In the genomic region with DNA sequence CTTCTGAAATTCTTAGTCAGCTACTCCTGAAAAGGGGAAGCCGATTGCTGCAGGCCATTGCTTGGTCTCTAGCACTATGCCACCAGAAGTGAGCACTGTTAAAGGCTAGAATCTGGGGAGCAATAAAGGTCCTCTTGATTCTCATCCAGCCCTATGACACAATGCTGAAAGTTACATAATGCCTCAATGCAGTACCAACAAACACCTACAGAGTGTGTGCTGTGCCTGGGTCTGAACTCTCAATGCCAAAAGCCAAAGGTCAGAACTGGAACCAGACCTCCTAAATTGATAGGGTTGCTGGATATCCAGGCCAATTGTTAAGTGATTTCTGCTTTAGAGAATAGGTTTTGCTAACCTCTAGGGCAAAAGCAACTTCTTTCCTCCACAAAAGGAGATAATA, we compare ENCODE assay signal across 24 mouse cellular contexts. TPM values are rescaled to one million over a fixed set of nuclear protein-coding genes. Genes with fewer than 3 reads are reported as not detected.
DNase-seq lines count a peak whose midpoint lies in the region; ATAC-seq and TF ChIP-seq lines count a peak whose summit lies in the region.
"Had no signal": no experiment of that assay in that cellular context is flagged by ENCODE, and none has a peak within 500 bp of the region (broad histone marks: within the 10 kb centered on the region; RNA-seq: fewer than 3 reads in every experiment).

No protein-coding gene starts in this region.

- 74% methylated on average over 1 of the region's 1 CpGs for WGBS in intestine, postnatal 0 days
- WGBS in intestine, embryonic 16.5 days, result 85% methylated on average over 1 of the region's 1 CpGs
- WGBS in liver, embryonic 14.5 days (ENCODE audit: insufficient replicate concordance), result 50% methylated on average over 1 of the region's 1 CpGs
- 68% methylated on average over 1 of the region's 1 CpGs for WGBS in stomach, postnatal 0 days

- no peak for DNase-seq in liver, embryonic 14.5 days (ENCODE audit: low read depth in 3 of 3, low spot score in 3 of 3)
- DNase-seq in liver (no peak), adipocyte (ENCODE audit: low spot score) (peak; percentile 48)
- no peak for DNase-seq in stomach, postnatal 0 days (ENCODE audit: low spot score)
- no peak for DNase-seq in lung, postnatal 25 days (ENCODE audit: low spot score)
- DNase-seq: adrenal gland, postnatal 25 days; cerebellum, adult 9-10 months; kidney, postnatal 25 days; lung, adult 18-20 months; lung, postnatal 4 days had no signal

- no peak for ATAC-seq in intestine, postnatal 0 days
- ATAC-seq in intestine, embryonic 16.5 days, result no peak
- ATAC-seq in liver, embryonic 14.5 days (ENCODE audit: insufficient read depth), result no peak
- no peak for ATAC-seq in stomach, postnatal 0 days (ENCODE audit: low FRiP score, low TSS enrichment)
- ATAC-seq: forebrain, embryonic 15.5 days; hindbrain, embryonic 16.5 days; intestine, embryonic 15.5 days; Patski had no signal

- H3K27me3 ChIP-seq in intestine, postnatal 0 days (replicated peaks; ENCODE audit: control insufficient read depth, insufficient read depth, low read length), result 0 out of 2 replicates have a peak, but pooled peaks cover 4% of the 10 kb centered on the region
- H3K27me3 ChIP-seq in intestine, embryonic 16.5 days (replicated peaks; ENCODE audit: control insufficient read depth, insufficient read depth, low read length), result no peaks in the 10 kb centered on the region
- no peaks in the 10 kb centered on the region for H3K27me3 ChIP-seq in liver, embryonic 14.5 days (ENCODE audit: control insufficient read depth, insufficient read depth, low read length)
- H3K27me3 ChIP-seq in stomach, postnatal 0 days (ENCODE audit: control insufficient read depth, insufficient read depth, low read length), result peaks cover 3% of the 10 kb centered on the region; the same call in 1 of the 2 replicates
- H3K27me3 ChIP-seq: Patski had no signal

- no peaks in the 10 kb centered on the region for H3K36me3 ChIP-seq in intestine, postnatal 0 days (ENCODE audit: control insufficient read depth, insufficient read depth)
- H3K36me3 ChIP-seq in intestine, embryonic 16.5 days (ENCODE audit: control insufficient read depth, insufficient read depth, low read length), result no peaks in the 10 kb centered on the region
- no peaks in the 10 kb centered on the region for H3K36me3 ChIP-seq in liver, embryonic 14.5 days (replicated peaks; ENCODE audit: control insufficient read depth, insufficient read depth, low read depth)
- no peaks in the 10 kb centered on the region for H3K36me3 ChIP-seq in stomach, postnatal 0 days (ENCODE audit: control insufficient read depth, insufficient read depth, low read length)
- H3K36me3 ChIP-seq: embryonic facial prominence, embryonic 10.5 days; forebrain, embryonic 15.5 days; G1E; hindbrain, embryonic 10.5 days; intestine, embryonic 15.5 days; limb, embryonic 13.5 days; midbrain, embryonic 10.5 days; neural tube, embryonic 15.5 days had no signal

- no peaks in the 10 kb centered on the region for H3K4me1 ChIP-seq in intestine, postnatal 0 days (replicated peaks; ENCODE audit: control insufficient read depth, insufficient read depth, low read length)
- no peaks in the 10 kb centered on the region for H3K4me1 ChIP-seq in intestine, embryonic 16.5 days (ENCODE audit: control insufficient read depth, insufficient read depth, low read length)
- H3K4me1 ChIP-seq in liver, embryonic 14.5 days (replicated peaks; ENCODE audit: control insufficient read depth in 2 of 2, insufficient read depth in 2 of 2, low read length in 1 of 2), result no peaks in the 10 kb centered on the region
- no peaks in the 10 kb centered on the region for H3K4me1 ChIP-seq in stomach, postnatal 0 days (replicated peaks; ENCODE audit: control insufficient read depth, insufficient read depth)
- H3K4me1 ChIP-seq: forebrain, embryonic 15.5 days; hindbrain, embryonic 10.5 days had no signal

- H3K9ac ChIP-seq in intestine, postnatal 0 days (ENCODE audit: low read depth, low read length), result no peak overlapping the region
- no peak overlapping the region for H3K9ac ChIP-seq in intestine, embryonic 16.5 days (ENCODE audit: low read depth, low read length)
- H3K9ac ChIP-seq in liver, embryonic 14.5 days (replicated peaks), result no peak overlapping the region
- H3K9ac ChIP-seq in stomach, postnatal 0 days (ENCODE audit: low read length), result no peak overlapping the region
- H3K9ac ChIP-seq: forebrain, embryonic 15.5 days; intestine, embryonic 15.5 days; limb, embryonic 13.5 days; neural tube, embryonic 15.5 days had no signal

- no peak overlapping the region for H3K4me2 ChIP-seq in intestine, postnatal 0 days (replicated peaks; ENCODE audit: low read depth)
- H3K4me2 ChIP-seq in intestine, embryonic 16.5 days (ENCODE audit: low read depth, low read length), result no peak overlapping the region
- H3K4me2 ChIP-seq in liver, embryonic 14.5 days (ENCODE audit: low read depth), result no peak overlapping the region
- H3K4me2 ChIP-seq in stomach, postnatal 0 days (replicated peaks; ENCODE audit: low read depth), result no peak overlapping the region
- H3K4me2 ChIP-seq: forebrain, embryonic 15.5 days; heart, embryonic 11.5 days; intestine, embryonic 15.5 days; limb, embryonic 13.5 days; neural tube, embryonic 15.5 days had no signal

- no peak for TF ChIP-seq EP300 in liver, embryonic 14.5 days (IDR thresholded peaks at IDR 0.05; ENCODE audit: low read depth)
- TF ChIP-seq EP300 in stomach, postnatal 0 days (optimal IDR thresholded peaks at IDR 0.05), result no peak

- no peak overlapping the region for H3K27ac ChIP-seq in intestine, postnatal 0 days (ENCODE audit: low read depth, low read length)
- no peak overlapping the region for H3K27ac ChIP-seq in intestine, embryonic 16.5 days (ENCODE audit: low read length)
- H3K27ac ChIP-seq in liver, embryonic 14.5 days, result no peak overlapping the region
- H3K27ac ChIP-seq in stomach, postnatal 0 days (replicated peaks), result no peak overlapping the region
- H3K27ac ChIP-seq: embryonic facial prominence, embryonic 10.5 days; forebrain, embryonic 15.5 days; hindbrain, embryonic 10.5 days; intestine, embryonic 15.5 days; limb, embryonic 13.5 days; midbrain, embryonic 10.5 days; neural tube, embryonic 15.5 days had no signal

- TF ChIP-seq CTCF in intestine, postnatal 0 days (IDR thresholded peaks at IDR 0.05; ENCODE audit: low read depth), result 0 out of 2 replicates have a peak, but pooled peaks have one; percentile 10
- TF ChIP-seq CTCF in liver, embryonic 14.5 days (IDR thresholded peaks at IDR 0.05; ENCODE audit: low read depth), result 0 out of 2 replicates have a peak, but pooled peaks have one; percentile 3
- 0 out of 2 replicates have a peak, but pooled peaks have one; percentile 5 for TF ChIP-seq CTCF in stomach, postnatal 0 days (IDR thresholded peaks at IDR 0.05; ENCODE audit: low read depth)

- H3K9me3 ChIP-seq in intestine, postnatal 0 days (ENCODE audit: control insufficient read depth), result no peaks in the 10 kb centered on the region
- H3K9me3 ChIP-seq in intestine, embryonic 16.5 days (ENCODE audit: control insufficient read depth, low read length), result no peaks in the 10 kb centered on the region
- H3K9me3 ChIP-seq in liver, embryonic 14.5 days (ENCODE audit: control insufficient read depth, low read length), result no peaks in the 10 kb centered on the region
- no peaks in the 10 kb centered on the region for H3K9me3 ChIP-seq in stomach, postnatal 0 days (ENCODE audit: control insufficient read depth, low read length)
- H3K9me3 ChIP-seq: embryonic facial prominence, embryonic 10.5 days; forebrain, embryonic 15.5 days; hindbrain, embryonic 10.5 days; intestine, embryonic 15.5 days; limb, embryonic 13.5 days; midbrain, embryonic 10.5 days; neural tube, embryonic 15.5 days had no signal

- no peak overlapping the region for H3K4me3 ChIP-seq in intestine, postnatal 0 days (ENCODE audit: low read depth, low read length)
- no peak overlapping the region for H3K4me3 ChIP-seq in intestine, embryonic 16.5 days (ENCODE audit: low read length)
- H3K4me3 ChIP-seq in liver, embryonic 14.5 days (ENCODE audit: insufficient read depth in 1 of 2, low read depth in 2 of 2, low read length in 2 of 2), result no peak overlapping the region
- H3K4me3 ChIP-seq in stomach, postnatal 0 days (ENCODE audit: low read depth, low read length), result no peak overlapping the region
- H3K4me3 ChIP-seq: embryonic facial prominence, embryonic 10.5 days; forebrain, embryonic 15.5 days; hindbrain, embryonic 10.5 days; intestine, embryonic 15.5 days; limb, embryonic 13.5 days; midbrain, embryonic 10.5 days; neural tube, embryonic 15.5 days had no signal

RNA-seq across cellular contexts. Expression of a gene that starts 7.7 kb away (rescaled TPM):
- 0.13 TPM in 1 of 2 replicates, not detected in the other for polyA plus RNA-seq in intestine, postnatal 0 days (2015; fragmentation: Nextera tagmentation; extraction: Ambion mirVana)
- polyA plus RNA-seq in intestine, embryonic 16.5 days (2015; fragmentation: Nextera tagmentation; extraction: Ambion mirVana), result 0.12 and 0.20 TPM in 2 replicates
- polyA plus RNA-seq in liver, embryonic 14.5 days (2012; rRNA removed), result 0.01 TPM in 2 replicates
- polyA plus RNA-seq in liver, embryonic 14.5 days (2014; fragmentation: Nextera tagmentation; extraction: Ambion mirVana), result not detected in 2 replicates
- polyA plus RNA-seq in stomach, postnatal 0 days (2015; fragmentation: Nextera tagmentation; extraction: Ambion mirVana), result 0.13 and 0.22 TPM in 2 replicates
- polyA plus RNA-seq: G1E; heart, postnatal 0 days; Patski had no signal
